Mouse (Mus musculus) intestine, embryonic 16.5 days (tissue): Measurements from ENCODE around the gene Pdha1. TPM values are rescaled to one million over a fixed set of nuclear protein-coding genes. Genes with fewer than 3 reads are reported as not detected.

Experiments
- polyA plus RNA-seq: library from polyadenylated mRNA; unstranded; fragments of >200 nt; fragmentation: Nextera tagmentation; extraction: Ambion mirVana; gene quantifications from 2 replicates; pipeline ENCODE4 v1.2.1, GENCODE M21; 2015

Gene Pdha1
- polyA plus RNA-seq, 1 experiment from 2014 or later = 172 TPM

Other genes starting within 250 kb of the Pdha1 start
- 0.24 and 0.33 TPM in 2 replicates for gene Map3k15, start 150.0 kb downstream of the Pdha1 start, polyA plus RNA-seq